ENCODE assay signal across 1 mouse cellular context in the genomic region with DNA sequence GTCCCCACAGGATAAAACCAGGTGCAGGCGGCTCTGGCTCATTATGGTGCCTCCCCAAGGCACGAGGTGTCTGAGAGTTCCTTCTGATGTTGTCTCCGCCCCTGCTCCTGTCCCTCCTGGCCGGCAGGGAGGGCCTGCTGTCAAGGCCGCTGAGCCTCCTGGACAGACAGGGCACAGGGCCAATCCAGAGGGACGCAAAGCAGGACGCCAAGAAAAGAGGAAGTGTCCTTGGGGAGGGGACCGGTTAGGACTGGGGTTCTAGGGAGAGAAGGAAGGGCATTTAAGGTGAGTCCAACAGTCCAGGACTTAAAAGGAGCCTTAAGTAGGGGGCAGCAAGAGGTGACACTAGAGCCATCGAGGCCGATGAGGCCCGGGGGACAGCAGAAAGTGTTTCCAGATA.
TF ChIP-seq lines count a peak whose summit lies in the region.

No protein-coding gene starts in this region.

TF ChIP-seq in MEL, 35 proteins besides CTCF, POLR2A, EP300 and RAD21:
- peak; percentile 17; the same call in 1 of the 2 replicates for TF ChIP-seq MXI1 (IDR thresholded peaks at IDR 0.05; ENCODE audit: low read depth, low read length)
- peak; percentile 36; the same call in 1 of the 2 replicates for TF ChIP-seq TBP (IDR thresholded peaks at IDR 0.05; ENCODE audit: low read depth, low read length)
- TF ChIP-seq MEF2A (IDR thresholded peaks at IDR 0.05; ENCODE audit: extremely low read depth, insufficient replicate concordance, low read depth, low read length, poor library complexity, severe bottlenecking): no peak
- TF ChIP-seq USF2 (IDR thresholded peaks at IDR 0.05; ENCODE audit: borderline replicate concordance in 1 of 2, insufficient read depth in 1 of 2, low read depth in 1 of 2, low read length in 2 of 2): no peak
- no peak; the same call in 1 of the 2 replicates for TF ChIP-seq HCFC1 (IDR thresholded peaks at IDR 0.05; ENCODE audit: low read depth, low read length)
- TF ChIP-seq SIN3A (IDR thresholded peaks at IDR 0.05; ENCODE audit: low read length): 0 out of 2 replicates have a peak, but pooled peaks have one; percentile 32
- no peak; the same call in 1 of the 2 replicates for TF ChIP-seq TCF12 (IDR thresholded peaks at IDR 0.05; ENCODE audit: low read depth, low read length)
- TF ChIP-seq MYC (IDR thresholded peaks at IDR 0.05; ENCODE audit: low read depth, low read length): 0 out of 2 replicates have a peak, but pooled peaks have one; percentile 21
- peak; percentile 30; the same call in 1 of the 2 replicates for TF ChIP-seq ELF1 (IDR thresholded peaks at IDR 0.05; ENCODE audit: low read depth, low read length)
- peak; percentile 6; the same call in 1 of the 2 replicates for TF ChIP-seq ETS1 (IDR thresholded peaks at IDR 0.05; ENCODE audit: low read depth, low read length)
- no peak for TF ChIP-seq MYB (IDR thresholded peaks at IDR 0.05; ENCODE audit: low read depth, low read length)
- TF ChIP-seq POLR2AphosphoS5 (IDR thresholded peaks at IDR 0.05; ENCODE audit: borderline replicate concordance, low read depth, low read length): 0 out of 2 replicates have a peak, but pooled peaks have one; percentile 21
- TF ChIP-seq NELFE (IDR thresholded peaks at IDR 0.05; ENCODE audit: low read depth, low read length): peak; percentile 43
